26 mouse cellular contexts compared by ENCODE assay signal in genomic region chr13:22831248-22831647, GRCm38 (mm10). TPM values are rescaled to one million over a fixed set of nuclear protein-coding genes. Genes with fewer than 3 reads are reported as not detected.
A peak's percentile ranks its signal among the peaks of the same experiment; 100 is the strongest.
DNase-seq lines count a peak whose midpoint lies in the region; ATAC-seq and TF ChIP-seq lines count a peak whose summit lies in the region.
"Had no signal": no experiment of that assay in that cellular context is flagged by ENCODE, and none has a peak within 500 bp of the region (broad histone marks: within the 10 kb centered on the region; RNA-seq: fewer than 3 reads in every experiment).

Gene Vmn1r210, minus strand, starts transcription at chr13:22831348.

- H3K79me2 ChIP-seq in CH12.LX (replicated peaks; ENCODE audit: control insufficient read depth, extremely low read depth, insufficient read depth, poor library complexity, severe bottlenecking) (no peaks in the 10 kb centered on the region), myocyte (ENCODE audit: control insufficient read depth, insufficient read depth) (no peaks in the 10 kb centered on the region)

- no peak within 1 kb of the TSS for H3K4me3 ChIP-seq in CH12.LX (replicated peaks in 1 of 3; ENCODE audit: low read depth in 2 of 3, low read length in 2 of 3, poor library complexity in 1 of 3)
- H3K4me3 ChIP-seq in myocyte: no peak within 1 kb of the TSS
- no peak within 1 kb of the TSS for H3K4me3 ChIP-seq in hindbrain, embryonic 11.5 days (ENCODE audit: low read depth, low read length)
- H3K4me3 ChIP-seq: embryonic facial prominence, embryonic 10.5 days; embryonic facial prominence, embryonic 12.5 days; forebrain, embryonic 13.5 days; forebrain, embryonic 15.5 days had no signal

- peaks cover 4 to 17% of the 10 kb centered on the region in 2 experiments; a peak in 2 of 4 replicates for H3K4me1 ChIP-seq in CH12.LX (ENCODE audit: control insufficient read depth in 1 of 2, insufficient read depth in 2 of 2)
- no peaks in the 10 kb centered on the region for H3K4me1 ChIP-seq in hindbrain, embryonic 11.5 days (replicated peaks; ENCODE audit: control insufficient read depth, insufficient read depth, low read length)
- H3K4me1 ChIP-seq: embryonic facial prominence, embryonic 10.5 days; embryonic facial prominence, embryonic 12.5 days; forebrain, embryonic 13.5 days; forebrain, embryonic 15.5 days had no signal

- DNase-seq in 3134 (ENCODE audit: extremely low read depth, insufficient read length, low spot score) (peak; percentile 6), CH12.LX (ENCODE audit: extremely low read depth) (peak; percentile 62)
- DNase-seq in hindbrain, embryonic 11.5 days (ENCODE audit: low spot score): no peak
- no peak for DNase-seq in gastrocnemius, adult 18-20 months (ENCODE audit: low spot score)
- DNase-seq: adrenal gland, postnatal 14 days; B cell, adult 2 months; cerebellum, adult 11-12 months; cerebellum, adult 2 months; cerebellum, adult 9-10 months; cerebellum, postnatal 10 days; cerebellum, postnatal 25 days; forebrain, postnatal 0 days had no signal

- H3K9ac ChIP-seq in CH12.LX (ENCODE audit: insufficient read depth, low read depth): no peak within 1 kb of the TSS
- H3K9ac ChIP-seq in hindbrain, embryonic 11.5 days (ENCODE audit: low read depth, low read length): no peak within 1 kb of the TSS
- H3K9ac ChIP-seq: embryonic facial prominence, embryonic 12.5 days; forebrain, embryonic 13.5 days; forebrain, embryonic 15.5 days; forebrain, postnatal 0 days had no signal

- no peak within 1 kb of the TSS for H3K27ac ChIP-seq in CH12.LX (ENCODE audit: insufficient read depth, low read depth)
- H3K27ac ChIP-seq in hindbrain, embryonic 11.5 days (ENCODE audit: low read depth, low read length): no peak within 1 kb of the TSS
- H3K27ac ChIP-seq: embryonic facial prominence, embryonic 10.5 days; embryonic facial prominence, embryonic 12.5 days; forebrain, embryonic 13.5 days; forebrain, embryonic 15.5 days had no signal

- 64% methylated on average over 4 of the region's 4 CpGs for WGBS in hindbrain, embryonic 11.5 days

- no peaks in the 10 kb centered on the region for H3K27me3 ChIP-seq in CH12.LX (replicated peaks)
- H3K27me3 ChIP-seq in myocyte (ENCODE audit: control insufficient read depth, insufficient read depth, insufficient read length): no peaks in the 10 kb centered on the region
- H3K27me3 ChIP-seq in hindbrain, embryonic 11.5 days (ENCODE audit: control insufficient read depth, insufficient read depth, low read length): no peaks in the 10 kb centered on the region
- H3K27me3 ChIP-seq: embryonic facial prominence, embryonic 12.5 days; forebrain, embryonic 13.5 days; forebrain, embryonic 15.5 days; Patski had no signal

- H3K4me2 ChIP-seq in CH12.LX (ENCODE audit: insufficient read depth, low read depth, poor library complexity, severe bottlenecking) (no peak within 1 kb of the TSS), myocyte (ENCODE audit: low read depth) (peak within 1 kb of the TSS; percentile 51)
- H3K4me2 ChIP-seq in hindbrain, embryonic 11.5 days (replicated peaks; ENCODE audit: low read depth, low read length): no peak within 1 kb of the TSS
- H3K4me2 ChIP-seq: embryonic facial prominence, embryonic 12.5 days; forebrain, embryonic 13.5 days; forebrain, embryonic 15.5 days had no signal

- H3ac ChIP-seq in myocyte (ENCODE audit: control insufficient read depth, insufficient read length): no peak within 1 kb of the TSS

- TF ChIP-seq POLR2A in CH12.LX (IDR thresholded peaks at IDR 0.05; ENCODE audit: low read depth, low read length): no peak
- TF ChIP-seq POLR2A in myocyte (IDR thresholded peaks at IDR 0.05; ENCODE audit: insufficient read length, low read depth): no peak

- TF ChIP-seq EP300 in CH12.LX (IDR thresholded peaks at IDR 0.05; ENCODE audit: low read length): peak; percentile 48

- no peak for ATAC-seq in hindbrain, embryonic 11.5 days (ENCODE audit: low FRiP score)
- ATAC-seq: activated CD4-positive, CD25-positive, alpha-beta regulatory T cell, adult 4 months; CD4-positive, CD25-positive, alpha-beta regulatory T cell, adult 4 months; forebrain, embryonic 13.5 days; forebrain, embryonic 15.5 days; forebrain, postnatal 0 days; Patski had no signal

- in situ Hi-C loops in CH12.LX (cut with MboI; ENCODE audit: low pct_ligation_motif_present, low pct_unique_long_range_greater_than_20kb, low sequenced_read_pairs): no loop called here

- TF ChIP-seq CTCF in CH12.LX (conservative IDR thresholded peaks at IDR 0.05 in 1 of 2, IDR thresholded peaks at IDR 0.05 in 1 of 2; ENCODE audit: low read depth in 2 of 2, low read length in 2 of 2): no peak

- H3K36me3 ChIP-seq in CH12.LX (replicated peaks in 1 of 2; ENCODE audit: control insufficient read depth in 1 of 2, insufficient read depth in 1 of 2, low read length in 1 of 2): no peaks in the 10 kb centered on the region
- H3K36me3 ChIP-seq in myocyte (ENCODE audit: control insufficient read depth, insufficient read depth): no peaks in the 10 kb centered on the region
- no peaks in the 10 kb centered on the region for H3K36me3 ChIP-seq in hindbrain, embryonic 11.5 days (ENCODE audit: control insufficient read depth, insufficient read depth, low read length)
- H3K36me3 ChIP-seq: embryonic facial prominence, embryonic 10.5 days; embryonic facial prominence, embryonic 12.5 days; forebrain, embryonic 15.5 days had no signal

- no peak for TF ChIP-seq RAD21 in CH12.LX (IDR thresholded peaks at IDR 0.05; ENCODE audit: low read depth, low read length)

- dilution Hi-C loops in CH12.LX (cut with MboI; ENCODE audit: extremely low pct_ligation_motif_present, extremely low pct_unique_long_range_greater_than_20kb, low sequenced_read_pairs): no loop called here

- H3K9me3 ChIP-seq in CH12.LX (replicated peaks; ENCODE audit: low read length): no peaks in the 10 kb centered on the region
- no peaks in the 10 kb centered on the region for H3K9me3 ChIP-seq in hindbrain, embryonic 11.5 days (ENCODE audit: control insufficient read depth, low read length)
- H3K9me3 ChIP-seq: embryonic facial prominence, embryonic 10.5 days; embryonic facial prominence, embryonic 12.5 days; forebrain, embryonic 13.5 days; forebrain, embryonic 15.5 days had no signal

TF ChIP-seq in CH12.LX, 34 proteins besides CTCF, POLR2A, EP300 and RAD21 (continues in another document):
- no peak for TF ChIP-seq MXI1 (IDR thresholded peaks at IDR 0.05; ENCODE audit: low read depth, low read length)
- peak; percentile 45; the same call in 1 of the 2 replicates for TF ChIP-seq MEF2A (IDR thresholded peaks at IDR 0.05; ENCODE audit: borderline replicate concordance, low read depth, low read length)
- TF ChIP-seq POLR2AphosphoS2 (IDR thresholded peaks at IDR 0.05; ENCODE audit: low read depth, low read length): no peak
- peak; percentile 21; the same call in 1 of the 2 replicates for TF ChIP-seq JUND (conservative IDR thresholded peaks at IDR 0.05; ENCODE audit: low read depth, low read length)
- TF ChIP-seq ZC3H11A (IDR thresholded peaks at IDR 0.05; ENCODE audit: low read depth, low read length): no peak
- TF ChIP-seq MAFK (IDR thresholded peaks at IDR 0.05; ENCODE audit: insufficient replicate concordance, low read length): no peak
- TF ChIP-seq RCOR1 (conservative IDR thresholded peaks at IDR 0.05; ENCODE audit: low read depth, low read length): no peak
- 0 out of 2 replicates have a peak, but pooled peaks have one; percentile 28 for TF ChIP-seq IRF4 (IDR thresholded peaks at IDR 0.05; ENCODE audit: low read depth, low read length)
- TF ChIP-seq E2F4 (IDR thresholded peaks at IDR 0.05; ENCODE audit: insufficient replicate concordance, low read depth, low read length): no peak
- TF ChIP-seq MYC (IDR thresholded peaks at IDR 0.05; ENCODE audit: low read depth, low read length): no peak
- no peak; the same call in 1 of the 2 replicates for TF ChIP-seq JUN (IDR thresholded peaks at IDR 0.05; ENCODE audit: insufficient read depth, low read depth, low read length)
- no peak for TF ChIP-seq ZKSCAN1 (IDR thresholded peaks at IDR 0.05; ENCODE audit: borderline replicate concordance, low read depth, low read length)
- no peak for TF ChIP-seq ZMIZ1 (IDR thresholded peaks at IDR 0.05; ENCODE audit: low read depth, low read length)
- TF ChIP-seq ETS1 (conservative IDR thresholded peaks at IDR 0.05; ENCODE audit: low read depth, low read length): no peak; the same call in 1 of the 2 replicates
- no peak for TF ChIP-seq SIN3A (IDR thresholded peaks at IDR 0.05; ENCODE audit: low read length)

TF ChIP-seq in myocyte, 11 proteins besides CTCF, POLR2A, EP300 and RAD21:
- TF ChIP-seq SRF (IDR thresholded peaks at IDR 0.05; ENCODE audit: control insufficient read depth, insufficient read length, low read depth): no peak
- TF ChIP-seq CEBPB (IDR thresholded peaks at IDR 0.05; ENCODE audit: insufficient read depth, poor library complexity, severe bottlenecking): no peak
- no peak for TF ChIP-seq MYOD1 (IDR thresholded peaks at IDR 0.05; ENCODE audit: control insufficient read depth in 1 of 3, insufficient read length in 2 of 3, low read depth in 2 of 3)
- TF ChIP-seq E2F4 (IDR thresholded peaks at IDR 0.05; ENCODE audit: insufficient read depth): no peak
- no peak for TF ChIP-seq MYOG (IDR thresholded peaks at IDR 0.05; ENCODE audit: control insufficient read depth in 1 of 3, insufficient read depth in 1 of 3, insufficient read length in 2 of 3, low read depth in 2 of 3)
- TF ChIP-seq TCF12 (IDR thresholded peaks at IDR 0.05; ENCODE audit: insufficient read depth, poor library complexity, severe bottlenecking): no peak
TF ChIP-seq in myocyte: peak in this region for 0.

RNA-seq across cellular contexts. Expression of gene Vmn1r210, which starts in this region (rescaled TPM):
- total RNA-seq in CH12.LX (2012; rRNA removed) (not detected in 2 replicates), CH12.LX (2014; rRNA removed) (not detected in 2 replicates)
- polyA plus RNA-seq in CH12.LX (2012; ENCODE audit: insufficient read length, low read depth) (not detected in 2 replicates), myocyte (2012; fragmentation: generic; extraction: Trizol) (not detected)
- polyA plus RNA-seq in hindbrain, embryonic 11.5 days (2014; fragmentation: Nextera tagmentation; extraction: Ambion mirVana): not detected in 2 replicates
- total RNA-seq in gastrocnemius, adult 18-20 months (2021): not detected
- total RNA-seq: adrenal gland, adult 18-20 months; adrenal gland, adult 8-10 months; adrenal gland, postnatal 14 days; adrenal gland, postnatal 36 days; forebrain, postnatal 0 days had no signal
- polyA plus RNA-seq: activated CD4-positive, CD25-positive, alpha-beta regulatory T cell, adult 4 months; CD4-positive, CD25-positive, alpha-beta regulatory T cell, adult 4 months; cerebellum, adult 2 months; cortical plate, adult 2 months; embryonic facial prominence, embryonic 10.5 days; embryonic facial prominence, embryonic 12.5 days; embryonic facial prominence, embryonic 14.5 days; forebrain, embryonic 11.5 days; forebrain, embryonic 13.5 days; forebrain, embryonic 15.5 days; forebrain, postnatal 0 days; Patski had no signal

Comparison
In these comparisons a context has a peak if more than half of its experiments do, and no peak if none do; other contexts are left out.
1. Peak in DNase-seq in CH12.LX; RNA of the gene not detected or under 1 TPM.